Mouse (Mus musculus): ENCODE measurements around the gene A1cf.

A1cf gene

GRCm38 (mm10) chr19:31953799-31954198, 85.2 kb downstream of the A1cf start:
- no peak for DNase-seq (ENCODE audit: low spot score)

DNA sequence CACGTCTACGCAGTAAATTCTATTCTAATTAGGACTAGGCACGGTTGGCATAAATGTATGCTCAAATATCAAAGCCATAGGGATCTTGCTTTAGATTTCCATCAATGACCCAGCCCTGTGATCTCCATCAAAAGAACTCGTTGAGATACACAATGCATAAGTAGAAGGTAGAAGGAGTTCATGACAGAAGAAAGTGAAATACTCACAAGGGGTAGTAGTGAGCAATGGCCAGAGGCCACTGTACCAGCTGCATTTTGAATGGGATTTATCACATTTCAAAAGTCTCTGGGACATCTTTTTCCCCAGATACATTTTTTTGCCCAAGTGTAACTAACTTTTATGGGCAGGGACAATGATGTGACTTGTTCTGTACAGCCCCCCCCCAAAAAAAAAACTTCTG, 85.7 kb downstream of the A1cf start:
- no peak for DNase-seq (ENCODE audit: low spot score)

GRCm38 (mm10) chr19:31954696-31955095, 86.1 kb downstream of the A1cf start:
- no peak for DNase-seq (ENCODE audit: low spot score)

- DNase-seq (ENCODE audit: low spot score) = no peak
These were observed 87.8 kb downstream of the A1cf start for GRCm38 (mm10) chr19:31956359-31956758.

DNA sequence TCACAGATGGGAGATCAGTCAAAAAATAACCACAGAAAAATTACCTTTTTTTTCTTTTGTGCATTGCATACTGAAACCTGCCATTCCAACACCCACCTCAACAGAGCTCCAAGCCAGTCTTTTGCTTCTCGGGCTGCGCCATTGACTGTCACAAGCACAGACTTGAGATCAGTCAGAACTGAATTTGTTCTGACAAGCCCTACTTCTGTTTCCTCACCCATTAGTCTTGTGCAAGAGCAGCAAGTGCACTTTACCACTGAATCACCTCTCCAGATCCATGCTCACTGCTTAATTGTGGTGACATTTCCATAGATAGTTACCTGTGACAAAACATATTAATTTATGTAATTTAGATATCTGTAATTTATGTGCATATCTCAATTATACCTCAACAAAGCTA, 91.9 kb downstream of the A1cf start:
- DNase-seq (ENCODE audit: low spot score) = peak; percentile 8

DNA sequence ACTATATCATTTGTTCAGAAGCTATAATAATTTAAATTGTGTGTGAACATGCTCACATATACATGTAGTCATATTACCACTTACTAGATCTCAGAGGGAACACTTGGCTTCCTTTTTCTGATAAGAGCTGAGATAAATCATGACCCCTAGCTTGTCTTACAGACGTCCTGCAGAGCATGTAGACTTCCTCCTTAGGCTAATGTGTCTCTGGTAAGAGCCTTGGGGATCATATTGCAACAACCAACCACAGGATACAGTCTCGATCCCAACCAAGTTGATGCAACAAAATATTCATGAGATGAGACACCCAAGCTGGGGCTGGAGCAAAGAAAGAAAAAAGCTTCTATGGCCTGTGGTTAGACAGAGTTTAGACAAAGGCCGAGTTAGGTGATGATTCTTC, 94.6 kb downstream of the A1cf start:
- DNase-seq (ENCODE audit: low spot score) = no peak

DNA sequence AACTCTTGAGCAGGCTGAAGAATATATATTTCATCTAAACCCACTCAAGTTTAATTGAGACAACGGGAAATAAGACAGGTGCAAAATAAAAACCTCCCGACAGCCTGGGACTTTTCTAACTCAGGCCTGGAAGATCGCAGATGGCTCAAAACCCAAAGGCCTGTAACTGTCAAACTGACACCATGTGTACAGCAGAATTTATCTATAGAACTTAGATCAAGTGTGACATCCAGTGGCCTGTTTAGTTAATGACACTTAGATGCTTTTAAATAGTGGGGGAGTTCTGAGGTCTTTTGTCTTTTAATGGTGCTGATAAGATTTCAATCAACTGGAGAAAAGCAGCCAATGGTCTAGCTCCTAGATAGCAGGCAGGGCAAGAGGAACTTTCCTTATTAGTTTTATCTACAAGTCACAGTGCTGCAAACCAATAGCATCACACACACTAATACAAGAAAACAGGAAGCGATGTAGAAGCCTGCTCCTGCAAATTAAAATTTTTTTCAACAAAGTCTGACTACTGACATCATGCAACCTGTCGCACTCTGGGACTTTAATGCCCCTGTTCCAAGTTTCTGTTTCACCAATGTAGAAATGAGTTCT, 99.5 kb downstream of the A1cf start:
- DNase-seq (ENCODE audit: low spot score) = no peak

- DNase-seq (ENCODE audit: low spot score) = no peak
These were observed 102.8 kb downstream of the A1cf start for GRCm38 (mm10) chr19:31971405-31971804.

DNA sequence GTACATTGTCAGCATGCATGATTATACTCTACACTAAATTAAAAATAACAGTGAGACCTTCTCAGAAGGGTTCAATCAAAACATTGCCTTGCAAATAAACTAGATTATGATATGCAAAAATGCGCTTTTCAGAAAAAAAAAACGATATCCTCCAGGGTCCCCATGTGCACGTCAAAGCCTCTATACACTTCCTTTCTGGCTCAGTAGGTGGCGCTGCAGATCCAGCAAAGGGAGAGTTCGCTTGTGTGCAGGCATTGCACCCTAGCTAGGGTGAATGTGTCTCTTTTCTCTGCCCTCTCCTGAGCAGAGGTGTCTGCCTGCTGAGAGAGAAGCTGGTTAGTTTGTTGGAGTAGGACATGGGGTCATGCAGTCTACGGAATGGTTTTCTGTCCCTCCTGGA, 103.4 kb downstream of the A1cf start:
- peak; percentile 81 for DNase-seq (ENCODE audit: low spot score)

DNA sequence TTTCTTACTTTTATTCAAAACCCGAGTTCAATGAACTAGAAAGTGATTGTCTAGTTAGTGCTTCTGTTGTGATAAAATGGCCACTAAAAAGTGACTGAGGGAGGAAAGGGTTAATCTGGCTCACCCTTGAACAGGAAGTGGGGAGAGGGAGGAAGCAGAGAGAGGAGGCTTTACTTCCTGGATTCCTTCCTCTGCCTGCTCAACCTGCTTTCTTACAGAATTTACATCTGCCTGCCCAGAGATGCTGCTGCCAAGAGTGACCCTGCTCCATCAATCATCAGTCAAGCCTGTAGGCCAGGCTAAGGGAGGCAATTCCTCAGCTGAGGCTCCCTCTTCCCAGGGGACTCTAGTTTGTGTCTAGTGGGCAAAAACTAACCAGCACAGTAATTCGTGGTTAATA, 107.3 kb downstream of the A1cf start:
- DNase-seq (ENCODE audit: low spot score) = no peak

DNA sequence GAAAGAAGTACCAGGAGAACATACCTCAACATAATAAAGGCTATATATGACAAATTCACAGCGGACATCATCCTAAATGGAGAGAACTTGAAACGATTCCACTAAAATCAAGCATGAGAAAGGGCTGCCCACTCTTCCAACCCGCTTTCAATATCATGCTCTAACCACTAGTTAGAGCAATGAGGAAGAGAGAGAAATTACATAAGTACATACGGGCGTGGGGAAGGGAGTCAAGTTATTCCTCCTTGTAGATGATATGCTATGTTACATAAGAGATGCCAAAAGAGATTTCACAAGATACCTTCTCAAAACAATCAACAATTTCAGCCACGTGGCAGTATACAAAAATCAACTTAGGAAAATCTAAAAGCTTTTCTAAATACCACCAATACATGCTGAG, 122.5 kb downstream of the A1cf start:
- DNase-seq (ENCODE audit: low spot score) = no peak

DNA sequence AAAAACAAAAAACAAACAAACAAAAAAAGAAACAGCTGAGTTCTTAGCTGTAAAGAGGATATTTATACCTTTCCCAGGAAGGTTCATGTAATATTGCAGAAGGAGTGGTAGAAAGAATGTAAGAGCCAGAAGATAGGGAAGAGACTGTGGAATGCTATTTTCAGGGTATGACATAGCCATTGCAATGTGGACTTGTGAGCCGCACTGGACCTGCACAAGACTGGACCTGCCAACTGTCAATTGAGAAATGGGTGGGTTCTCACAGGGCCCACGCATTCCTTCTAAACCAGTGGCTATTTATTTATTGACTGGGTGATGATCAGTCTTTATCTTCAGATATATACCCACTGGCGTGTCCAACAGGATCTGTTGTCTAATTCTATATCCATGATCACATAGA, 128.4 kb downstream of the A1cf start:
- DNase-seq (ENCODE audit: low spot score) = no peak
